ENCODE assay signal across 26 mouse cellular contexts in the genomic region with DNA sequence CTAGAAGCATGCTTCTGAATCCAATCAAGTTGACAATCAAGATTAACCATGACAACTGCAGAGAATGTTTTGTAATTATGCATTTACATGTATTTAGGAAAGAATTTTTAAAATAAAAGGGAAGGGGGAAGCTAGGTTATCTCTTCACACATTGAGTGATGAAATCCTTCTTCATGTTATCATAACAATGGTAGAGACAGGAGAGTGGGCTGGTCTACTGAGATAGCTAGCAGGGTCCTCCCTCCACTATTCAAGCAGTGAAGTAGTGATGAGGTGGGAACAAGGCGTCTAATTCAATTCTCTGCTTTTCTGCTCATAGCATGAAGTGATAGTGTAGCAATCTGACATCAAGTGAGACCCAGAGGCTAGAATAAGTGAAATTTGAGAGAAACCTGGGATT.
"Had no signal": no experiment of that assay in that cellular context is flagged by ENCODE, and none has a peak within 500 bp of the region (broad histone marks: within the 10 kb centered on the region; RNA-seq: fewer than 3 reads in every experiment).

No protein-coding gene starts in this region.

- H3K27me3 ChIP-seq: heart, embryonic 13.5 days; heart, embryonic 15.5 days; liver, embryonic 13.5 days had no signal

- H3K36me3 ChIP-seq: heart, embryonic 13.5 days; heart, embryonic 15.5 days; hindbrain, embryonic 13.5 days; hindbrain, embryonic 15.5 days; kidney, embryonic 15.5 days; limb, embryonic 13.5 days; limb, embryonic 15.5 days; liver, embryonic 13.5 days had no signal

- H3K27ac ChIP-seq: heart, adult 2 months; heart, embryonic 13.5 days; heart, embryonic 15.5 days; hindbrain, embryonic 13.5 days; hindbrain, embryonic 15.5 days; hindbrain, postnatal 0 days; kidney, embryonic 15.5 days; kidney, postnatal 0 days; limb, embryonic 13.5 days; limb, embryonic 15.5 days; liver, embryonic 13.5 days had no signal

- DNase-seq: gastrocnemius, postnatal 14 days; gastrocnemius, postnatal 36 days; heart, adult 11 months; heart, adult 2 months; heart, postnatal 14 days; heart, postnatal 36 days; kidney, adult 11 months; kidney, adult 2 months; kidney, adult 9 months; kidney, postnatal 14 days; kidney, postnatal 36 days; layer of hippocampus, adult 9-11 months; layer of hippocampus, postnatal 36 days; left cerebral cortex, postnatal 4 days; liver, embryonic 13.5 days had no signal

- ATAC-seq: hindbrain, postnatal 0 days; intestine, embryonic 16.5 days had no signal

- H3K4me1 ChIP-seq: heart, embryonic 13.5 days; heart, embryonic 15.5 days; hindbrain, embryonic 13.5 days; hindbrain, embryonic 15.5 days; kidney, embryonic 15.5 days; limb, embryonic 13.5 days; limb, embryonic 15.5 days had no signal

- H3K9ac ChIP-seq: heart, embryonic 13.5 days; heart, embryonic 15.5 days; hindbrain, embryonic 13.5 days; hindbrain, embryonic 15.5 days; kidney, embryonic 15.5 days; limb, embryonic 13.5 days; limb, embryonic 15.5 days; liver, embryonic 13.5 days had no signal

- H3K4me2 ChIP-seq: heart, embryonic 11.5 days; heart, embryonic 13.5 days; heart, embryonic 15.5 days; hindbrain, embryonic 13.5 days; hindbrain, embryonic 15.5 days; kidney, embryonic 15.5 days; limb, embryonic 13.5 days; limb, embryonic 15.5 days; liver, embryonic 13.5 days had no signal

- H3K4me3 ChIP-seq: heart, adult 2 months; heart, embryonic 13.5 days; heart, embryonic 15.5 days; hindbrain, embryonic 13.5 days; hindbrain, embryonic 15.5 days; kidney, embryonic 15.5 days; limb, embryonic 13.5 days; limb, embryonic 15.5 days; liver, embryonic 13.5 days had no signal

- H3K9me3 ChIP-seq: heart, embryonic 13.5 days; heart, embryonic 15.5 days; hindbrain, embryonic 13.5 days; hindbrain, embryonic 15.5 days; kidney, embryonic 15.5 days; limb, embryonic 13.5 days; limb, embryonic 15.5 days; liver, embryonic 13.5 days had no signal
